Mouse (Mus musculus): ENCODE data around the gene Gpr37l1. TPM values are rescaled to one million over a fixed set of nuclear protein-coding genes. Genes with fewer than 3 reads are reported as not detected.

The Gpr37l1 gene
- total and polyA plus RNA-seq, 3 experiments = not detected

- Histone ChIP-seq H3K27ac (ENCODE audit: insufficient read depth, low read depth) (no peak overlapping the region), H3K4me2 (ENCODE audit: insufficient read depth, low read depth, poor library complexity, severe bottlenecking) (no peak overlapping the region; the same call in 1 of the 2 replicates), H3K79me2 (replicated peaks; ENCODE audit: control insufficient read depth, extremely low read depth, insufficient read depth, poor library complexity, severe bottlenecking) (no peaks in the 10 kb centered on the region), H3K9me3 (replicated peaks; ENCODE audit: low read length) (no peaks in the 10 kb centered on the region), H3K4me3 (replicated peaks in 1 of 3; ENCODE audit: low read depth in 2 of 3, low read length in 2 of 3, poor library complexity in 1 of 3) (no peak overlapping the region), H3K36me3 (replicated peaks in 1 of 2; ENCODE audit: control insufficient read depth in 1 of 2, insufficient read depth in 1 of 2, low read length in 1 of 2) (no peaks in the 10 kb centered on the region), H3K4me1 (ENCODE audit: control insufficient read depth in 1 of 2, insufficient read depth in 2 of 2) (peaks cover 5 to 17% of the 10 kb centered on the region in 2 experiments), H3K9ac (ENCODE audit: insufficient read depth, low read depth) (no peak overlapping the region), H3K27me3 (replicated peaks) (no peaks in the 10 kb centered on the region)
- no peak for DNase-seq (ENCODE audit: extremely low read depth)
- TF ChIP-seq NRF1 (IDR thresholded peaks at IDR 0.05; ENCODE audit: low read depth, low read length) (no peak), TCF12 (IDR thresholded peaks at IDR 0.05; ENCODE audit: low read depth, low read length) (no peak), MEF2A (IDR thresholded peaks at IDR 0.05; ENCODE audit: borderline replicate concordance, low read depth, low read length) (no peak), ZKSCAN1 (IDR thresholded peaks at IDR 0.05; ENCODE audit: borderline replicate concordance, low read depth, low read length) (no peak), ETS1 (conservative IDR thresholded peaks at IDR 0.05; ENCODE audit: low read depth, low read length) (no peak), ZNF384 (IDR thresholded peaks at IDR 0.05; ENCODE audit: low read depth, low read length) (no peak), MAFK (IDR thresholded peaks at IDR 0.05; ENCODE audit: insufficient replicate concordance, low read length) (no peak), POLR2A (IDR thresholded peaks at IDR 0.05; ENCODE audit: low read depth, low read length) (no peak), SMC3 (IDR thresholded peaks at IDR 0.05; ENCODE audit: low read depth, low read length) (no peak), CHD1 (IDR thresholded peaks at IDR 0.05; ENCODE audit: low read depth, low read length) (no peak), IRF4 (IDR thresholded peaks at IDR 0.05; ENCODE audit: low read depth, low read length) (no peak), RCOR1 (conservative IDR thresholded peaks at IDR 0.05; ENCODE audit: low read depth, low read length) (no peak), ZMIZ1 (IDR thresholded peaks at IDR 0.05; ENCODE audit: low read depth, low read length) (no peak), MYC (IDR thresholded peaks at IDR 0.05; ENCODE audit: low read depth, low read length) (no peak), EP300 (IDR thresholded peaks at IDR 0.05; ENCODE audit: low read length) (no peak), NELFE (IDR thresholded peaks at IDR 0.05; ENCODE audit: low read depth, low read length) (no peak)
- dilution Hi-C loops (cut with MboI; ENCODE audit: extremely low pct_ligation_motif_present, extremely low pct_unique_long_range_greater_than_20kb, low sequenced_read_pairs) (no loop called here), in situ Hi-C loops (cut with MboI; ENCODE audit: low pct_ligation_motif_present, low pct_unique_long_range_greater_than_20kb, low sequenced_read_pairs) (loop anchor here (5.0 to 25.0 kb wide), 3 partner anchors 88 to 493 kb away; partner anchors contain the start of gene Elf3)
Measured at GRCm38 (mm10) chr1:135169556-135170224, 2.2 kb upstream of the Gpr37l1 start.

GRCm38 (mm10) chr1:135168453-135169200 lies 1.1 kb upstream of the Gpr37l1 start:
- no peak overlapping the region for H3K4me2 ChIP-seq (ENCODE audit: insufficient read depth, low read depth, poor library complexity, severe bottlenecking)
- H3K79me2 ChIP-seq (replicated peaks; ENCODE audit: control insufficient read depth, extremely low read depth, insufficient read depth, poor library complexity, severe bottlenecking) = no peaks in the 10 kb centered on the region
- H3K27me3 ChIP-seq (replicated peaks) = no peaks in the 10 kb centered on the region
- H3K4me3 ChIP-seq (replicated peaks in 1 of 3; ENCODE audit: low read depth in 2 of 3, low read length in 2 of 3, poor library complexity in 1 of 3) = no peak overlapping the region
- no peak overlapping the region for H3K9ac ChIP-seq (ENCODE audit: insufficient read depth, low read depth)
- H3K36me3 ChIP-seq (replicated peaks in 1 of 2; ENCODE audit: control insufficient read depth in 1 of 2, insufficient read depth in 1 of 2, low read length in 1 of 2) = no peaks in the 10 kb centered on the region
- H3K9me3 ChIP-seq (replicated peaks; ENCODE audit: low read length) = no peaks in the 10 kb centered on the region
- H3K4me1 ChIP-seq (ENCODE audit: control insufficient read depth in 1 of 2, insufficient read depth in 2 of 2) = peaks cover 5 to 10% of the 10 kb centered on the region in 2 experiments
- dilution Hi-C loops (cut with MboI; ENCODE audit: extremely low pct_ligation_motif_present, extremely low pct_unique_long_range_greater_than_20kb, low sequenced_read_pairs) (no loop called here), in situ Hi-C loops (cut with MboI; ENCODE audit: low pct_ligation_motif_present, low pct_unique_long_range_greater_than_20kb, low sequenced_read_pairs) (loop anchor here (25.0 kb wide), 1 partner anchor 494 kb away; no protein-coding TSS in a partner anchor)
- H3K27ac ChIP-seq (ENCODE audit: insufficient read depth, low read depth) = no peak overlapping the region
- TF ChIP-seq ZC3H11A (IDR thresholded peaks at IDR 0.05; ENCODE audit: low read depth, low read length) = no peak
- TF ChIP-seq BHLHE40 (IDR thresholded peaks at IDR 0.05; ENCODE audit: low read depth, low read length) = no peak
- no peak for TF ChIP-seq CTCF (conservative IDR thresholded peaks at IDR 0.05 in 1 of 2, IDR thresholded peaks at IDR 0.05 in 1 of 2; ENCODE audit: low read depth in 2 of 2, low read length in 2 of 2)
- TF ChIP-seq ELF1 (IDR thresholded peaks at IDR 0.05; ENCODE audit: low read depth, low read length) = no peak
- no peak for TF ChIP-seq SIN3A (IDR thresholded peaks at IDR 0.05; ENCODE audit: low read length)
- no peak for DNase-seq (ENCODE audit: extremely low read depth)

Measured in CH12.LX (cell line).